Mouse (Mus musculus) ES-Bruce4 (cell line): ENCODE measurements around the gene Vmn1r87.

ENCODE experiments used
- CTCF ChIP-seq: IDR thresholded peaks from one replicate; pipeline ENCODE4 v1.8.1; 2011; ENCODE audit warnings: low read depth, low read length
- POLR2A ChIP-seq: IDR thresholded peaks from one replicate; pipeline ENCODE4 v1.8.1; 2011; ENCODE audit warnings: low read length; ENCODE audit not compliant: insufficient read depth

DNA sequence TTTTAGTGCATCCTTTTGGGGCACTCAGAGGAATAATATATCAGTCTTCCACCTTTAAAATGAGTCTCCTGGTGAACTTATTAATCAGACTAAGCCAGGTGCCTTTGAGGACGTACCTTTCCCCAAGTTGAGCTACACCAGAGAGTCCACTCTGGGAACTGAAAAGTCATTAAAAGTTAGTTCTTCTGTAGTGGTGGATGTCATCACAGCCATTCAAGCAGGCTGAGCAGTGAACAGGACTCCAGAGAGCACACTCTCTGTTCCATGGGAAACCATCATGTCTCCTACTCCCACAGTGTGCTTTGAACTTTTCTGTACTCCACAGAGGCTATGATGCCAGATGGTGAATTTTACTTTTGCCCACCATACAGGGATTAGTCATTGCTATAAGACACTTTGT, at the start of gene Vmn1r87:
- TF ChIP-seq CTCF = no peak
- TF ChIP-seq POLR2A = no peak
